Mouse (Mus musculus) liver, adult 2 months (tissue): Measurements from ENCODE around the gene Ldlrad3.

ENCODE experiments used
- CTCF ChIP-seq: fragments of 200-500 bp; IDR thresholded peaks from 2 replicates; pipeline ENCODE4 v1.5.1; 2011; ENCODE audit warnings: low read depth, low read length, control low read depth
- POLR2A ChIP-seq: fragments of 200-500 bp; IDR thresholded peaks from 2 replicates; pipeline ENCODE4 v1.6.1; 2011; ENCODE audit warnings: low read length, control low read depth; ENCODE audit not compliant: insufficient read depth; ENCODE audit errors: extremely low read depth

- TF ChIP-seq CTCF (no peak), POLR2A (no peak)
These were observed 161.7 kb downstream of the Ldlrad3 start for GRCm38 (mm10) chr2:102024483-102024882.
